Mouse (Mus musculus): ENCODE results near the gene Rita1.

The Rita1 gene

GRCm38 (mm10) chr5:120627515-120628300 lies 15.3 kb upstream of the Rita1 start:
- DNase-seq (ENCODE audit: low read depth, low spot score), result no peak

- DNase-seq (ENCODE audit: low read depth, low spot score), result no peak
Measured at GRCm38 (mm10) chr5:120626399-120626798, 14.0 kb upstream of the Rita1 start.

- no peak for DNase-seq (ENCODE audit: low read depth, low spot score)
Measured at GRCm38 (mm10) chr5:120624427-120624826, 12.0 kb upstream of the Rita1 start.

- DNase-seq (ENCODE audit: low read depth, low spot score), result no peak
Measured at GRCm38 (mm10) chr5:120622198-120622851, 9.9 kb upstream of the Rita1 start.

GRCm38 (mm10) chr5:120621846-120622197 lies 9.4 kb upstream of the Rita1 start:
- DNase-seq (ENCODE audit: low read depth, low spot score), result no peak

- no peak for DNase-seq (ENCODE audit: low read depth, low spot score)
Measured at GRCm38 (mm10) chr5:120621078-120621765, 8.8 kb upstream of the Rita1 start.

- DNase-seq (ENCODE audit: low read depth, low spot score), result no peak
Measured at GRCm38 (mm10) chr5:120620375-120621077, 8.1 kb upstream of the Rita1 start.

GRCm38 (mm10) chr5:120619201-120619600 lies 6.8 kb upstream of the Rita1 start:
- DNase-seq (ENCODE audit: low read depth, low spot score), result no peak

- no peak for DNase-seq (ENCODE audit: low read depth, low spot score)
Measured at GRCm38 (mm10) chr5:120618778-120619177, 6.4 kb upstream of the Rita1 start.

GRCm38 (mm10) chr5:120615903-120616302 lies 3.5 kb upstream of the Rita1 start:
- DNase-seq (ENCODE audit: low read depth, low spot score), result no peak

- peak; percentile 100 for DNase-seq (ENCODE audit: low read depth, low spot score)
Measured at GRCm38 (mm10) chr5:120612822-120613604, 624 bp upstream of the Rita1 start.

- no peak for DNase-seq (ENCODE audit: low read depth, low spot score)
Measured at GRCm38 (mm10) chr5:120611416-120611815, 973 bp downstream of the Rita1 start.

- DNase-seq (ENCODE audit: low read depth, low spot score), result no peak
Measured at GRCm38 (mm10) chr5:120610906-120611305, 1.5 kb downstream of the Rita1 start.

- DNase-seq (ENCODE audit: low read depth, low spot score), result no peak
Measured at GRCm38 (mm10) chr5:120609246-120609775, 3.1 kb downstream of the Rita1 start.

- no peak for DNase-seq (ENCODE audit: low read depth, low spot score)
Measured at GRCm38 (mm10) chr5:120607335-120607734, 5.1 kb downstream of the Rita1 start.

GRCm38 (mm10) chr5:120606590-120607200 lies 5.7 kb downstream of the Rita1 start:
- no peak for DNase-seq (ENCODE audit: low read depth, low spot score)

GRCm38 (mm10) chr5:120605688-120606087 lies 6.7 kb downstream of the Rita1 start:
- DNase-seq (ENCODE audit: low read depth, low spot score), result peak; percentile 93

- DNase-seq (ENCODE audit: low read depth, low spot score), result no peak
Measured at GRCm38 (mm10) chr5:120605241-120605661, 7.1 kb downstream of the Rita1 start.

- peak; percentile 65 for DNase-seq (ENCODE audit: low read depth, low spot score)
Measured at GRCm38 (mm10) chr5:120604839-120605238, 7.5 kb downstream of the Rita1 start.

GRCm38 (mm10) chr5:120603515-120603914 lies 8.9 kb downstream of the Rita1 start:
- DNase-seq (ENCODE audit: low read depth, low spot score), result no peak
